Mouse (Mus musculus): Measurements from ENCODE around the gene Kantr. TPM values are rescaled to one million over a fixed set of nuclear protein-coding genes. Genes with fewer than 3 reads are reported as not detected.
A peak's percentile ranks its signal among the peaks of the same experiment; 100 is the strongest.

Kantr gene
- total and polyA plus RNA-seq, 3 experiments, result 3.2 to 4.4 (median 3.3) TPM

GRCm38 (mm10) chrX:152279384-152279783, 47.9 kb downstream of the Kantr start:
- intact Hi-C loops (cut with DNase I), result no loop called here
- H3K9ac ChIP-seq (ENCODE audit: low read depth, low read length), result no peak overlapping the region
- 88% methylated on average over 6 of the region's 6 CpGs for WGBS

DNA sequence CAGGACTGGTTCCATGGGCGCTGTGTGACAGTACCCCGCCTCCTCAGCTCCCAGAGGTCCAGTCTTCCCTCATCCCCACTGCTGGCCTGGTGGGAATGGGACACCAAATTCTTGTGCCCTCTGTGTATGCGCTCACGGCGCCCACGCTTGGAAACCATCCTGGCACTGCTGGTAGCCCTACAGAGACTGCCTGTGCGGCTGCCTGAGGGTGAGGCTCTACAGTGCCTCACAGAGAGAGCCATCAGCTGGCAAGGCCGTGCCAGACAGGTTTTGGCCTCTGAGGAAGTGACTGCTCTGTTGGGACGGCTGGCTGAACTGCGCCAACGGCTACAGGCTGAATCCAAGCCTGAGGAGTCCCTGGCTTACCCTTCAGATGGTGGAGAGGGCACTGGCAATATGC, 56.1 kb downstream of the Kantr start:
- no peaks in the 10 kb centered on the region for H3K27me3 ChIP-seq (ENCODE audit: control insufficient read depth, insufficient read depth, low read length)
- intact Hi-C loops (cut with DNase I), result no loop called here
- no peaks in the 10 kb centered on the region for H3K79me2 ChIP-seq (replicated peaks; ENCODE audit: control insufficient read depth, insufficient read depth, low read length)
- DNase-seq, result peak in 1 of 2 experiments; percentile 22
- no peak overlapping the region; the same call in 1 of the 2 replicates for H3K27ac ChIP-seq
- H3K9ac ChIP-seq (ENCODE audit: low read depth, low read length), result no peak overlapping the region
- no peaks in the 10 kb centered on the region for H3K4me1 ChIP-seq (ENCODE audit: control insufficient read depth, insufficient read depth, low read length)
- H3K36me3 ChIP-seq (ENCODE audit: control insufficient read depth, insufficient read depth, low read length), result no peaks in the 10 kb centered on the region
- TF ChIP-seq EP300 (IDR thresholded peaks at IDR 0.05; ENCODE audit: insufficient read depth, low read depth, low read length), result no peak
- no peak for TF ChIP-seq CTCF (IDR thresholded peaks at IDR 0.05)
- no peak for TF ChIP-seq POLR2A (IDR thresholded peaks at IDR 0.05; ENCODE audit: insufficient read depth, low read depth, low read length)
- 85% methylated on average over 11 of the region's 11 CpGs for WGBS
- no peak overlapping the region for H3K4me3 ChIP-seq

More at GRCm38 (mm10) chrX:152279384-152279783, 47.9 kb downstream of the Kantr start:
- Histone ChIP-seq H3K79me2 (replicated peaks; ENCODE audit: control insufficient read depth, insufficient read depth, low read length) (no peaks in the 10 kb centered on the region), H3K4me1 (ENCODE audit: control insufficient read depth, insufficient read depth, low read length) (no peaks in the 10 kb centered on the region), H3K27ac (no peak overlapping the region), H3K36me3 (ENCODE audit: control insufficient read depth, insufficient read depth, low read length) (no peaks in the 10 kb centered on the region), H3K4me3 (no peak overlapping the region), H3K27me3 (ENCODE audit: control insufficient read depth, insufficient read depth, low read length) (no peaks in the 10 kb centered on the region)
- no peak for DNase-seq
- TF ChIP-seq POLR2A (IDR thresholded peaks at IDR 0.05; ENCODE audit: insufficient read depth, low read depth, low read length), result no peak
- TF ChIP-seq CTCF (IDR thresholded peaks at IDR 0.05), result no peak
- TF ChIP-seq EP300 (IDR thresholded peaks at IDR 0.05; ENCODE audit: insufficient read depth, low read depth, low read length), result no peak

Other genes starting within 250 kb of the Kantr start
- 10 to 100 TPM; 61.3 to 75.9 TPM for gene Iqsec2, start 183.2 kb downstream of the Kantr start, total RNA-seq (2021)
- 111 and 126 TPM in 2 replicates for gene Iqsec2, start 183.2 kb downstream of the Kantr start, polyA plus RNA-seq (2012; rRNA removed)
- 10 to 100 TPM; 29.7 to 48.5 TPM for gene Kdm5c, start 94.5 kb downstream of the Kantr start, total RNA-seq (2021)
- 17.7 and 32.7 TPM in 2 replicates for gene Kdm5c, start 94.5 kb downstream of the Kantr start, polyA plus RNA-seq (2012; rRNA removed)
- gene Tspyl2, start 14.9 kb upstream of the Kantr start, total RNA-seq (2021), result 10 to 100 TPM; 13.3 to 13.6 TPM
- gene Tspyl2, start 14.9 kb upstream of the Kantr start, polyA plus RNA-seq (2012; rRNA removed), result 16.1 and 18.8 TPM in 2 replicates
- under 1 TPM; 0.42 to 0.96 TPM for gene Gpr173, start 41.2 kb upstream of the Kantr start, total RNA-seq (2021)
- gene Gpr173, start 41.2 kb upstream of the Kantr start, polyA plus RNA-seq (2012; rRNA removed), result 0.43 and 1.3 TPM in 2 replicates
- gene Cldn34a, start 235.8 kb upstream of the Kantr start, total RNA-seq (2021), result not detected
- gene Cldn34a, start 235.8 kb upstream of the Kantr start, polyA plus RNA-seq (2012; rRNA removed), result not detected in 2 replicates

Measured in heart, adult 2 months (tissue).